Mouse (Mus musculus) myocyte (in vitro differentiated cells): ENCODE measurements around the gene Zfp799.

Experiments
- CEBPB ChIP-seq: IDR thresholded peaks from 2 replicates; pipeline ENCODE4 v1.6.1; 2011; ENCODE audit warnings: mild to moderate bottlenecking, moderate library complexity; ENCODE audit not compliant: poor library complexity, insufficient read depth, severe bottlenecking
- E2F4 ChIP-seq: IDR thresholded peaks from one replicate; pipeline ENCODE4 v1.6.1; 2011; ENCODE audit warnings: mild to moderate bottlenecking, control low read depth, moderate library complexity; ENCODE audit not compliant: insufficient read depth
- MAX ChIP-seq: IDR thresholded peaks from one replicate; pipeline ENCODE4 v1.6.1; 2011; ENCODE audit warnings: low read depth, mild to moderate bottlenecking, control low read depth
- MYOD1 ChIP-seq, 3 experiments: IDR thresholded peaks; one replicate each; pipeline ENCODE4 v1.6.1; 2011; ENCODE audit warnings: control low read depth in 2 of 3, low read depth in 2 of 3, mild to moderate bottlenecking in 2 of 3, moderate library complexity in 1 of 3; ENCODE audit not compliant: insufficient read length in 2 of 3, control insufficient read depth in 1 of 3
- MYOG ChIP-seq, 3 experiments: IDR thresholded peaks; one replicate each; pipeline ENCODE4 v1.6.1; 2011; ENCODE audit warnings: control low read depth in 2 of 3, low read depth in 2 of 3, mild to moderate bottlenecking in 2 of 3; ENCODE audit not compliant: insufficient read length in 2 of 3, control insufficient read depth in 1 of 3, insufficient read depth in 1 of 3
- POLR2A ChIP-seq: IDR thresholded peaks from one replicate; pipeline ENCODE4 v1.6.1; 2011; ENCODE audit warnings: low read depth, mild to moderate bottlenecking, control low read depth, moderate library complexity; ENCODE audit not compliant: insufficient read length
- POLR2AphosphoS2 ChIP-seq: IDR thresholded peaks from one replicate; pipeline ENCODE4 v1.6.1; 2011; ENCODE audit warnings: low read depth, control low read depth; ENCODE audit not compliant: insufficient read length
- REST ChIP-seq: IDR thresholded peaks from one replicate; pipeline ENCODE4 v1.6.1; 2011; ENCODE audit warnings: mild to moderate bottlenecking, control low read depth, moderate library complexity; ENCODE audit not compliant: insufficient read depth, insufficient read length
- SRF ChIP-seq: IDR thresholded peaks from one replicate; pipeline ENCODE4 v1.6.1; 2011; ENCODE audit warnings: low read depth; ENCODE audit not compliant: control insufficient read depth, insufficient read length
- TCF12 ChIP-seq: IDR thresholded peaks from one replicate; pipeline ENCODE4 v1.6.1; 2011; ENCODE audit warnings: mild to moderate bottlenecking, control low read depth; ENCODE audit not compliant: poor library complexity, insufficient read depth, severe bottlenecking
- TCF3 ChIP-seq: IDR thresholded peaks from one replicate; pipeline ENCODE4 v1.6.1; 2011; ENCODE audit warnings: low read depth, control low read depth; ENCODE audit not compliant: insufficient read length
- USF1 ChIP-seq: IDR thresholded peaks from one replicate; pipeline ENCODE4 v1.6.1; 2011; ENCODE audit warnings: low read depth, mild to moderate bottlenecking, control low read depth, moderate library complexity

- TF ChIP-seq CEBPB (no peak), POLR2A (no peak), POLR2AphosphoS2 (no peak), MAX (no peak), E2F4 (no peak), REST (no peak), USF1 (no peak), SRF (no peak), MYOG (IDR thresholded peaks at IDR 0.05; ENCODE audit: control insufficient read depth in 1 of 3, insufficient read depth in 1 of 3, insufficient read length in 2 of 3, low read depth in 2 of 3) (no peak), TCF12 (no peak), MYOD1 (IDR thresholded peaks at IDR 0.05; ENCODE audit: control insufficient read depth in 1 of 3, insufficient read length in 2 of 3, low read depth in 2 of 3) (no peak), TCF3 (no peak)
Measured at GRCm38 (mm10) chr17:32872091-32872490, 42.0 kb upstream of the Zfp799 start.
